Mouse (Mus musculus) cerebellum, adult 18-20 months (tissue): ENCODE measurements around the gene Zdhhc3.

Source experiments
- DNase-seq, 2 experiments: peaks; one replicate each; pipeline ENCODE4 v3.0.0; 2021

Zdhhc3 gene

DNA sequence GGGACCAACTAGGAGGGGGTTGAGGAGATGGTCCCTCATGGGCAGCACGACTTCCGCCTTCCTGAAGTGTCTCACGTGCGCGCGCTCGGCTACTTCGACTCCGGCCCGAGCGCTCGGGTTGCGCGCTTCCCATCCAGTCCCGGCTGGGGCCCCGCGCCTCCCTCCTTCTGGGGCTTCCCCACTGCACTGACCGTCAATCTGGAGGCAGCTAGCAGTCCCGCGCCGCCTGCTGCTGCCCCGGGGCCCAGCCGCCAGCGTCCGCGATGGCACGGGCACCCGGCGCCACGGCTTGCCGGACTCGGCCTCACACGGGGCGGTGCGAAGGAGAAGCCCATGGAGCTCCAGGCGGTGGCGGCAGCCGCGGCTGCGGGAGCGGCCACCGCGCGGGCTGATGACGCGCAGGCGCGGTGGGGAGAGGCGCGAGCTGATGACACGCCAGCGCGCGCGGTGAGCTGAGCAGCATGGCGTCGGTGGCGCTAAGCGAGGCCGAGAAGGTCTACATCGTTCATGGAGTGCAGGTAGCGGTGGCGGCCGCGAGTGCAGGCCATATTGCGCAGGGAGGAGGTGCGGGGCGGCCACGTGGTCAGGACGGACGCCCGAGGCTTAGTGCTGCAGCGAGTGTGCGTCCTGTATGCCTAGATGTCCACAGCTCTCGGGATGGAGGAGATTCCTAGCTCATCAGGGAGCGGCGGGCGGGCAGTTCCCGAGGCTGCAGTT, at the start of gene Zdhhc3, which contains the start of gene Exosc7:
Zdhhc3 (minus strand) TSS at position 401 of the 717 bp plus-strand sequence.
Exosc7 (plus strand) TSS at position 411 of the 717 bp plus-strand sequence.
- DNase-seq: peak; percentile 81 to 96

DNA sequence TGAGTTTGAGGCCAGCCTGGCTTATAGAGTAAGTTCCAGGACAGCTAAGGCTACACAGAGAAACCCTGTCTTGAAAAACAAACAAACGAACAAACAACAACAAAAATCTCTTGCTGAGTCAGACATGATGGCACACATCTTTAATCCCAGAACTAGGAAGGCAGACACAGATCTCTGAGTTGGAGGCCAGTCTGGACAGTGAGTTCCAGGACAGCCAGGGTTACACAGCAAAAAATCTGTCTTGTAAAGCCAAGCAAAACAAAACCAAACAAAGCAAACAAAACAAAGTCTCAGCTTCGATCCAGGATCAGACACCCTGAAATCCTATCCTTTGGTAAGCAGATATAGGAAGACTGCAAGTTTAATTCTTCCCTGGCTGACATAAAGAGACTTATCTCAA, 48.8 kb upstream of the Zdhhc3 start:
- no peak for DNase-seq

- DNase-seq: peak in 1 of 2 experiments; percentile 27
Measured at GRCm38 (mm10) chr9:123159330-123159729, 46.3 kb upstream of the Zdhhc3 start.

- DNase-seq: peak; percentile 21 to 35
Measured at GRCm38 (mm10) chr9:123158125-123158836, 45.3 kb upstream of the Zdhhc3 start.

DNA sequence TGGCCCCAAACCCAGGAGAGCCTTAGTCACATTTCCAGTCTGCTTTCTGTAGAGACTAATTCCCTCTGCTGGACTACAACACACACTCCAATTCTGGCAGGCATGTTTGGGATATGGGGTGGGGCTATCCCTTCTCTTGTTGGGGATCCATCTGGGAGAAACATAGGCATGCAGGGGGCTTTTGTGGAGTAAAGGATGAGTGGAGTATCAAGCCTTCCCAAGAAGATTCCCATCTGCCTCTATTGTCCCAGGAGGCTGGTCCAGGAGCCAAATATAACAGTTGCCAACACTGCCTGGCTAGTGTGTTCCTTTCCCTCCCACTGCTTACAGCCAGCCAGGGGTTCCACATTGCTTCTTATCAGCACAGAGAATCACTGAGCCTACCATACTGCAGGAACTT, 44.7 kb upstream of the Zdhhc3 start:
- no peak for DNase-seq

GRCm38 (mm10) chr9:123156910-123157361, 43.9 kb upstream of the Zdhhc3 start:
- DNase-seq: peak; percentile 10 to 18

DNA sequence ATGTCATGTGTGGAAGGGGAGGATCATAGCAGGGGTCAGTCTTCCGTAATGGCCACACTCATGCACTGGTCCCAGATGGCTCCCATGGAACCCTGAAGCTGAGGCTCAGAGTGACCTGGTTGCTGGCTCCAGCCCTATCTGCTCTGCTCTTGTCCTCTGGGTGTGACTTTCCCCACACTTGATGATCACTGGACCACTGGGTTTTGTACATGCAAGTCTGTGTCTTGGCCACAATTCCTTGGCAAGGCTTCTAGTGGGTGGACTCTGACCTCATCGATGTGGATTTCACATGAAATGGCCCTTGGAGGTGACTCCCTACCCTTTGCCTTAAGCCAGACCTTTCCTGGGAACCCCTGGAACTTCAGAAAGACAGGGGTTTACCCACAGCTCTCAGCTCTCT, 40.1 kb upstream of the Zdhhc3 start:
- no peak for DNase-seq

GRCm38 (mm10) chr9:123152026-123152425, 39.0 kb upstream of the Zdhhc3 start:
- no peak for DNase-seq

GRCm38 (mm10) chr9:123151561-123151960, 38.6 kb upstream of the Zdhhc3 start:
- DNase-seq: no peak

DNA sequence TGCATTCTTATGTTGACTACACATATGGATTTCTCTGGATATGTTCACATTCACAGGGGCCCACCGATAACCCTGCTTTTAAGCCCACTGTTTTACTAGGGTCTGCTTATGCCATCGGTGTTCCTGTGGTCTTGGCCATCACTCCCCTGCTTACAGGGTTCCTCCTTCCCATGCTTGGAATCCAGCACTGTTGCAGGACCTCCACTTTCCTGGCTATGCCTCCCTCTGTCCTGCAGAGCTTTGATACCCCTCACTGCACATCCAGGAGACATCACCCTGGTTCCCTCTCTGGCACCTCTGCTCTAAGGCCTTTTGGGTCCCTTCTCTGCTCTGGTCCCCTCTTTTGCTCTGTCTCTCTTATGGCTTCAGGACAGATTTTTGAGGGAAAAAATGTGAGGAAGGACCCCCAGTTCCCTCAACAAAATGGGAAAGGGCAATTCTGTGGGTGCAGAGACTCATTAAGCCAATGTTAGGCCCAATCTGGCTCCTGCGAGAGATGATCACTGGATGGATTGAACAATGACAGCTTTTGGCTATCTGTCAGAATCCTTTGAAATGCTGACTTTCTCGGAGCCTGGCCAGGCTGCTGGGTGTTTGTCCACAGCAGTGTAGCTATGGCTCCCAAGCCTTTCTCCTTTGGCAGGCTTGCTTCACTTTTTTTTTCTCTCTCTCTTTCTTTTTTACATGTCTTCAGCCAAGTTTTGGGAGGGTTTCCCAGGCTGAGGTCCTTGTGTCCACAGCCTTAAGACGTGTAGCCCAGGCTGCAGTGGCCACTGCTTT, 37.4 kb upstream of the Zdhhc3 start, which contains the start of gene Clec3b:
Clec3b (plus strand) TSS at position 706 of the 780 bp plus-strand sequence.
- peak; percentile 15 to 16 for DNase-seq

DNA sequence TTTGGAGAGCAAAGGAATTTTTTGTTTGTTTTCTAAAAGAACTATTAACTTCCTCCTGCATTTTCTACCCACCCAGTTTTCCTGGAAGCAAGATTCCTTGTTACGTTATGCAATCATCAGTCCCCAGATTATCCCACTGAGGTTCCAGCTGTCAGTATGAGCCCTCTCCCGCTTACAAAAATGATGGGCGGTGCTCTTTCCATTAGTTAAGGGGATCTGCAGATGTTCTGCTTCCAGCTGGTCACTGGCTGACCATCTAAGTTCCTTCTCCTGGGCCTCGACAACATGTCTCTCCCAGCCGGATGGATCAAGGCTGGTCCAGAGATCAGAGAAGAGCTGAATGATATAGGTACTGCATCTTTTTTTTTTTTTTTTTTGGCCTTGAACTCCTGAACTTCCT, 35.4 kb upstream of the Zdhhc3 start:
- no peak for DNase-seq

- no peak for DNase-seq
Measured at GRCm38 (mm10) chr9:123139887-123140614, 27.0 kb upstream of the Zdhhc3 start.

DNA sequence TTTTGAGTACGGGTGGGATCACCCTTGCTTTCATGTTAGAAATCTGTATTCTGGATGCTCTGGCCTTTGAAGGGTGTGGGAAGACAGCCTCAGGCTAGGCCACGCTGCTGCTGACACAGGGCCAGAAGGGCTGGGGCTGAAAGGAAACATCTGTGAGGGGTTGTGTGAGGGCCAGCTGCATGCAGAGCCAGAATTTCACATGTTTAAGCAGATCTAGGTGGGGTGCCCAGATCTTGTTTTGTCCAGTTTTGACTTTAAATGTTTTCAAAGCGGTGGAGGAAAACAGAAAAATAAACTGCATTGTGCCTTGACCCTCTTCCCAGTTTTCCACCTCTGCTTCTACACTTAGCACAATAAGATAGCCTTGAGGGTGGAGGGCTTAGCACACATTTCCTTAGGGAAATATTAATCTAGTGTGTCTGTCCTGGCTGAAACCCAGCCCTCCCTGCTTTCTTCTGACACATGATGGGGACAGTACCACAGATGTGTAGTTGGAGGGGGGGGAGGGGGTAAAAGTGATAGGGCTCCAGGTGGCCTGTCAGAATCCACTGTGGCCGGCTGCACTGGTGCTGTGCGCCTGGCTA, 26.0 kb upstream of the Zdhhc3 start:
- no peak for DNase-seq

DNA sequence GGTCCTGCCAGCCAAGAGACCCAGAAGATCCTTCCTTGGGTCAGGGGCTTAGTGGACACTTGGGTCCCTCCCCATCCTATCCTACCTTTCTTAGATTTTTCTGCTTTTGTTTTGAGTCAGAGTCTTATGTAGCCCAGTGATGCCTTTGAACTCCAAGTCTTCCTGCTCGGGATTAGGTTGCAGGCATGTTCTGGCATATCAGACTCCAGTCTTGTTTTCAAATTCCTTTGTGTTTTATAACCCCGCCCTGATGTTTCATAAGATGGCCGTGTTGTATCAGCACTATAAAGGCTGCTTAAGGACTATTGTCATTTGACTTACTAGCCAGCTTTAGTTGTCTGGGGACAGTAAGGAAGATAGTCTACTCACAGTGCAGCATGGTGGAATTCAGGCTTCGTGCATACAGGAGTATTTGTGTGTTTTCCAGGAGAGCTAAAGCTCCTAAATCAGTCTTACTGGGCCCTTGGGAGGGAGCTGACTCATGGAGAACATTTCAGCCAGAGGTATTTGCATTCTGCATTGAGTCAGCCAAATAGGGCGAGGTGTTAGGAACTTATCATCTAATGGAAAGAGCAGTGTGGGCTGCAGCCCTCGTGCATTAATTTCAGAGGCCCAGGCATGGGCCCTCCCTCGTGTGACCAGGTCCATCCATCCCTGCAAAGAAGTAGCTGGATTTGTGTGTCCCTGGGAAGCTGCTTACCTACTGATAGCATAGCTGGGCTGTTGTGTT, 24.1 kb upstream of the Zdhhc3 start:
- DNase-seq: no peak

- no peak for DNase-seq
Measured at GRCm38 (mm10) chr9:123132994-123133393, 20.0 kb upstream of the Zdhhc3 start.

DNA sequence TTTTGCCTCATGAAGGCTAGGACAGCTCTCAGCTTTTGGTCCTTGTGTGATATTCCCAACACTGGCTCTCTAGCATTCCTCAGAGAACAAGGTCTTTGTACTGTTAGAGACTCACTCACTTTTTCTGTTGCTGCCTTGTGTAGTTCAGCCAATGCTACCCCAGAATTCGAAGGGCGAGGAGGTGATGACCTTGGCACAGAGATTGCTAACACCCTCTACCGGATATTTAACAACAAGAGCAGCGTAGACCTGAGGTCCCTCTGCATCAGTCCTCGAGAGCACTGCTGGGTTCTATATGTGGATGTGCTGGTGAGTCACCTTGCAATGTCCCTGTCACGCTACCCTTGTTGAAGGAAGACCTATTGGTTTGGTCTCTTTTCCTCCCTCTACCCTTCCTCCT, 14.7 kb upstream of the Zdhhc3 start:
- no peak for DNase-seq

DNA sequence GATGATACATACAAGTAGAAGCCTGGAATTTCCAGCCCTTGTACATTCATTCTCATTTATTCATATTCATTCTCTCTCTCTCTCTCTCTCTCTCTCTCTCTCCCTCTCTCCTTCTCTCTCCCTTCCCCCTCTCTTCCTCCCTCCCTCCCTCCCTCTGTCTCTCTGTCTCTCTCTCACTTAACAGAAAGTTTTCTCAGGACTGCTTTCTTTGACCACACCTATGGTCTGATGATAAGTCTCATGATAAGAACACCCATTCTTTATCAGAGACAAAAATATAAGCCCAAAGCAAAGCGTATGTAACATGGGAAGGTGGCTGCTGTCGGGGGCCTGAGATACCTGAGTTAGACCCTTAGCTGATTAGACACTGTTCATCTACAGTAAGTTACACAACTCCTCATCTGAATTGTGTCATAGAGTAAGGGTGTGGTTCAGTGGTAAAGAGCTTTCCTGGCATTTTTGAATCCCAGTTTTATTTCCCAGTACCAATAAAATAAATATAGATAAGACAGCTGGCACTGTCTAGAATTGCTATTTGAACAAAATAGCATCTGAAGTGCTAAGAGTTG, 11.5 kb upstream of the Zdhhc3 start:
- DNase-seq: no peak

DNA sequence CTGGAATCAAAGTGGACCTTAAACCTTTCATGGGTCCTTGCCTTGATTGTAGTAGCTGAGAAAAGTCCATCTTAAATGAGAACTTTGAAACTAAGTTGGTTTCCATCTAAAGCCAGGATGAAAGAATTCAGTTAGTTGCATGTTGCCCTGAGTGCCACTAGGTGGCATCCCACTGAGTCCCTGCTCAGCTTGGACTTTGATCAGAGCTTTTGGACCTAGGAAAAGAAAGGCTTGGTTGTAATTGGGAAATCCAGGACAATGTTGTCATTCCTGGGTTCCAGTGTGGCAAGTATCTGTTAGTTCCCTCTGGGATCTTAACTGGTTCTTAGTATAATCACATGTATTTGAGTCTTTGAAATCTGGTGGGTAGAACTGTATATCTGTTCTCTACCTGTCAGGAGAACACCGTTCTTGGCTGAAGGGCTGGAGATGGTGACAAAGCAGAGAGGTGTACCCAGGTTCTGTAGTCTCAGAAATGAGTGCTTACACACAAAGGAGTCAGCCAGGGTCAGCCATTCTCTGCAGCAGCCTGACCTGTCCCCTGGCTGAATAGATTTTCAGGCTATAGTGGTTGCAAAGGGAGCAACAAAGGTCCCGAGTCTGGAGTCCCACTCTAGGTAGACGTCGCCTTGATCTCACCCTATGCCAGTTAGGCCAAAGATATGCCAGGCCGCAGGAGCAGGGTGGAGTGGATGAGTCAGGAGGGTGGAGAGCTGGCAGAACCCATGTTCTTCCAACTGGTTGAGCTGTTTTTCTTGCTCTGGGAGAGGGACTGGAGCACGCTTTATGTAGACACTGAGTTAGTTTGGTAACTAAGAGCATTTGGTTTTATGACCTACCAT, 10.8 kb upstream of the Zdhhc3 start:
- peak in 1 of 2 experiments; percentile 23 for DNase-seq

DNA sequence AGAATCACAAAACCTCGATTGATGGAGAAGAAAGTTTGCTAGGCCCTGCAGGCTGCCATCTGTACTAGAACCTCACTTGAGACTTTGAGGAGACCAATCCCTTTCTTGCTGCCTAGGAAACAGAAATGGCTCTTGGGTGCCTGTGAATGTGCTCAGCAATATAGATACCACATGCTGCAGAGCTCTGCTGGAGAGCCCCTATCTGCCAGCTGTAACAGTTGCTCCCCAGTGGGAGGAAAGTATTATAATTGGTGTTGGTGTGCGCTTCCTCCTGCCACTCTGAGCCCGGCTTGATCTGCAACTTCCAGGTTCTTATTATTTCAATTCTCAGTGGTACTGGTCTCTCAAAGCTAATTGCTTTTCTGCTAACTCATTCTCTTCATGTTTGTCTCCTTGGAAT, 10.0 kb upstream of the Zdhhc3 start:
- no peak for DNase-seq

DNA sequence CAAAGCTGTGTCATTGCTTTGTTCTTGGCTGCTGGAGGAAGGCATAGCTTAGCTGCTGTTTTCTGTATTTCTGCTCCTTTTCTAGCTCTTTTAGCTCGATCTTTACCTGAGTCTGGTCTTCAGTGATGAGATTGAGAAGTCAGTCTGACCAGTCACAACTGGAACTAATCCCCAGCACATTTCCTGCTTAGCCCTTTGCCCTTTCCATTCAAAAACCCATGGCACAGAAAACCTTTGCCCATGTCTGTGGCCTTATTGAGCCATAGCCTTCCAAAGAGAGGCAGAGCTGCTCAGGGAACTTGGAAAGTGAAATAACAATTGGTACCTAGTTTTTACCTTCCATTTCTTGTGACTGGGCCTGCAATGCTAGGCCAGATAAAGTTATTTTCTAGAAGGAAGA, 2.6 kb upstream of the Zdhhc3 start:
- DNase-seq: no peak
